Comparison of ENCODE assay signal across 22 mouse cellular contexts in the genomic region with DNA sequence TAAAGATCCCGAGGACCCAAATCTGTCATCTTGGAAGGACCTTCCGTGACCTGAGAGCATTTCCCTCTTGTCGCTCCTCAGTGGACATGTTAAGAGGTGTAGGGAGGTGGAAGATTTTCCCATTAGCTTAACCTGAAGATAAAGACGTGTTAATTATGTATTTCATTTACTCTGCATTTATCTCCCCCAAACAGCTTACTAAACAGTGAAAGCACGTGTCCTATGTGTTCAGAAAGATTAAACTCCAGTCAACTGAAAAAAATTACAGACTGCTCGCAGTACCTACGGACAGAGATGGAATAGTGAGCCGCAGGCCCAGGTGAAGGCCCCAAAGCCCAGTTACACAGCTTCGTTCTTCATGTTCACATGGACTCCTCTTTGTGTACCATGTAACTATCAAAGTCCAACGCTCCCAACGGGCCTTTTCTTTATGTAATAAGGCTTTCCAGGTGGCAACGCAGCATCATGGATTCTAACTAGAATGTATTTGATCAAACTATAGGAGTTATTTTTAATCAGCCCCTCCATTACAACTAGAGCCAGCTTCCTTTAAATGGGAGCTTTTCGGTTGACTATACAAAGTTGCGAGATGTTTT. TPM values are rescaled to one million over a fixed set of nuclear protein-coding genes. Genes with fewer than 3 reads are reported as not detected.
DNase-seq lines count a peak whose midpoint lies in the region; ATAC-seq and TF ChIP-seq lines count a peak whose summit lies in the region.
"Had no signal": no experiment of that assay in that cellular context is flagged by ENCODE, and none has a peak within 500 bp of the region (broad histone marks: within the 10 kb centered on the region; RNA-seq: fewer than 3 reads in every experiment).

No protein-coding gene starts in this region.

- H3K4me3 ChIP-seq in liver, embryonic 11.5 days (ENCODE audit: low read depth, low read length), result no peak overlapping the region
- no peak overlapping the region for H3K4me3 ChIP-seq in liver, embryonic 12.5 days
- H3K4me3 ChIP-seq in liver, postnatal 0 days (ENCODE audit: low read depth, low read length), result no peak overlapping the region
- H3K4me3 ChIP-seq: embryonic facial prominence, embryonic 15.5 days; erythroblast, embryonic 14.5 days; forebrain, embryonic 10.5 days; gastrocnemius, adult 2 months; hindbrain, embryonic 12.5 days had no signal

- H3K27me3 ChIP-seq in liver, embryonic 11.5 days (replicated peaks; ENCODE audit: control insufficient read depth, insufficient read depth, low read length), result no peaks in the 10 kb centered on the region
- no peaks in the 10 kb centered on the region for H3K27me3 ChIP-seq in liver, embryonic 12.5 days (replicated peaks)
- no peaks in the 10 kb centered on the region for H3K27me3 ChIP-seq in liver, postnatal 0 days (ENCODE audit: insufficient read depth, low read length)
- H3K27me3 ChIP-seq: embryonic facial prominence, embryonic 15.5 days; hindbrain, embryonic 12.5 days; Patski had no signal

- 89% methylated on average over 14 of the region's 14 CpGs for WGBS in liver, embryonic 11.5 days
- WGBS in liver, embryonic 12.5 days (ENCODE audit: insufficient replicate concordance), result 75% methylated on average over 14 of the region's 14 CpGs
- 75% methylated on average over 14 of the region's 14 CpGs for WGBS in liver, postnatal 0 days (ENCODE audit: insufficient replicate concordance)

- no peaks in the 10 kb centered on the region for H3K4me1 ChIP-seq in liver, embryonic 11.5 days (replicated peaks; ENCODE audit: control insufficient read depth, insufficient read depth, low read length)
- no peaks in the 10 kb centered on the region for H3K4me1 ChIP-seq in liver, embryonic 12.5 days
- no peaks in the 10 kb centered on the region for H3K4me1 ChIP-seq in liver, postnatal 0 days (ENCODE audit: insufficient read depth)
- H3K4me1 ChIP-seq: embryonic facial prominence, embryonic 15.5 days; forebrain, embryonic 10.5 days; hindbrain, embryonic 12.5 days had no signal

- no peak for DNase-seq in liver, embryonic 11.5 days (ENCODE audit: low spot score)
- no peak for DNase-seq in liver
- DNase-seq in liver, postnatal 0 days, result no peak
- DNase-seq in ovary, postnatal 14 days (ENCODE audit: low spot score), result no peak
- no peak for DNase-seq in cerebellum, postnatal 14 days
- no peak for DNase-seq in right cerebral cortex, adult 2 months (ENCODE audit: low spot score in 2 of 2)
- DNase-seq: adrenal gland, postnatal 14 days; cerebellum, adult 2 months; cerebellum, postnatal 10 days; embryo, embryonic 11 days; gastrocnemius, adult 2 months; gastrocnemius, postnatal 25 days; heart, postnatal 10 days; heart, postnatal 4 days had no signal

- H3K9ac ChIP-seq in liver, embryonic 11.5 days (ENCODE audit: low read depth, low read length), result no peak overlapping the region
- H3K9ac ChIP-seq in liver, embryonic 12.5 days, result no peak overlapping the region
- no peak overlapping the region for H3K9ac ChIP-seq in liver, postnatal 0 days (replicated peaks)
- H3K9ac ChIP-seq: embryonic facial prominence, embryonic 15.5 days; hindbrain, embryonic 12.5 days had no signal

- ATAC-seq in liver, embryonic 11.5 days (replicated peaks; ENCODE audit: low FRiP score), result 0 out of 2 replicates have a peak, but pooled peaks have one; percentile 20
- ATAC-seq in liver, embryonic 12.5 days, result peak; percentile 58
- no peak for ATAC-seq in liver, postnatal 0 days
- ATAC-seq: activated CD4-positive, CD25-positive, alpha-beta regulatory T cell, adult 4 months; forebrain, embryonic 14.5 days had no signal

- H3K4me2 ChIP-seq in liver, embryonic 11.5 days, result no peak overlapping the region
- no peak overlapping the region for H3K4me2 ChIP-seq in liver, embryonic 12.5 days
- H3K4me2 ChIP-seq in liver, postnatal 0 days (ENCODE audit: low read depth, low read length), result no peak overlapping the region
- H3K4me2 ChIP-seq: embryonic facial prominence, embryonic 15.5 days; hindbrain, embryonic 12.5 days had no signal

- H3K27ac ChIP-seq in liver, embryonic 11.5 days (ENCODE audit: low read depth, low read length), result no peak overlapping the region
- H3K27ac ChIP-seq in liver, embryonic 12.5 days, result no peak overlapping the region
- H3K27ac ChIP-seq in liver, postnatal 0 days (ENCODE audit: low read depth), result no peak overlapping the region
- H3K27ac ChIP-seq: embryonic facial prominence, embryonic 15.5 days; forebrain, embryonic 10.5 days; gastrocnemius, adult 2 months; hindbrain, embryonic 12.5 days had no signal

- H3K9me3 ChIP-seq in liver, embryonic 11.5 days (ENCODE audit: control insufficient read depth, low read length), result no peaks in the 10 kb centered on the region
- no peaks in the 10 kb centered on the region for H3K9me3 ChIP-seq in liver, embryonic 12.5 days (replicated peaks)
- no peaks in the 10 kb centered on the region for H3K9me3 ChIP-seq in liver, postnatal 0 days (ENCODE audit: low read length)
- H3K9me3 ChIP-seq: embryonic facial prominence, embryonic 15.5 days; forebrain, embryonic 10.5 days; hindbrain, embryonic 12.5 days had no signal

- TF ChIP-seq EP300 in liver, postnatal 0 days (IDR thresholded peaks at IDR 0.05; ENCODE audit: low read depth), result peak; percentile 66; the same call in 1 of the 2 replicates

- no peak for TF ChIP-seq CTCF in liver, postnatal 0 days (IDR thresholded peaks at IDR 0.05; ENCODE audit: low read depth)

- peaks cover 21% of the 10 kb centered on the region for H3K36me3 ChIP-seq in liver, embryonic 11.5 days (ENCODE audit: control insufficient read depth, insufficient read depth, low read length)
- peaks cover 56% of the 10 kb centered on the region for H3K36me3 ChIP-seq in liver, embryonic 12.5 days
- H3K36me3 ChIP-seq in liver, postnatal 0 days (replicated peaks; ENCODE audit: insufficient read depth, low read length), result peaks cover 37% of the 10 kb centered on the region

RNA-seq across cellular contexts. Expression of a gene that starts 58.5 kb away (rescaled TPM):
- 4.9 and 5.8 TPM in 2 replicates for polyA plus RNA-seq in liver, embryonic 11.5 days (2014; fragmentation: Nextera tagmentation; extraction: Ambion mirVana)
- 1.3 and 2.0 TPM in 2 replicates for polyA plus RNA-seq in liver, embryonic 12.5 days (2016; fragmentation: Nextera tagmentation; extraction: Ambion mirVana)
- polyA plus RNA-seq in liver, postnatal 0 days (2015; fragmentation: Nextera tagmentation; extraction: Ambion mirVana), result 0.71 and 1.1 TPM in 2 replicates
- polyA plus RNA-seq: erythroblast, embryonic 14.5 days had no signal
